Mouse (Mus musculus) heart, postnatal 10 days (tissue): Measurements from ENCODE around the gene Gcsam. TPM values are rescaled to one million over a fixed set of nuclear protein-coding genes. Genes with fewer than 3 reads are reported as not detected.
A peak's percentile ranks its signal among the peaks of the same experiment; 100 is the strongest.

Source experiments
- DNase-seq, 2 experiments: peaks; one replicate each; pipeline ENCODE4 v3.0.0; 2021
- intact Hi-C: fragments of 180-260 bp; cut with DNase I; formaldehyde crosslinking; loops from one replicate; pipeline ENCODE4 v1.15.1; 2025
- total RNA-seq, 2 experiments: library from RNA; stranded (reverse); gene quantifications; 2 replicates each; pipeline ENCODE4 v1.2.3; 2021

The Gcsam gene
- total RNA-seq = under 1 TPM; 0.10 to 0.14 TPM

DNA sequence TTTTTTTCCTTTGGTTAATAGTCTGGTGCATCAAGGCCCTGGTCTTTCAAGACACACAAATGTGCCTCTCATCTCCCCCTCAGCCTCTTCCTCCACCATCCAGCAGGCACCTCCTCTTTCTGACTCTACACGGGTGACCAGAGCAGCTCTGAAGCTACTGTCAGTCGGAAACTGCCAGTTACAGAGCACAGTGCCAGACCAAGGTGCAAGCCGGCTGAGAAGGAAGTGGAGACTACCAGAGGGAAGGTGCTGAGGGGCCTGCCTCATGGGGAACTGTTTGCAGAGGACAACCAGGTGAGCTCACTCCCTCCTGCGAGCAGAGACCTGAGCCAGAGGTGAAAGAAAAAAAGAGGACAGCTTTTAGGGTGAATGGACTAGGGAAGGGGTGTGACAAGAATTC lies at the start of gene Gcsam:
Gcsam (plus strand) TSS at position 114 of the 400 bp plus-strand sequence.
- intact Hi-C loops = no loop called here
- no peak for DNase-seq

DNA sequence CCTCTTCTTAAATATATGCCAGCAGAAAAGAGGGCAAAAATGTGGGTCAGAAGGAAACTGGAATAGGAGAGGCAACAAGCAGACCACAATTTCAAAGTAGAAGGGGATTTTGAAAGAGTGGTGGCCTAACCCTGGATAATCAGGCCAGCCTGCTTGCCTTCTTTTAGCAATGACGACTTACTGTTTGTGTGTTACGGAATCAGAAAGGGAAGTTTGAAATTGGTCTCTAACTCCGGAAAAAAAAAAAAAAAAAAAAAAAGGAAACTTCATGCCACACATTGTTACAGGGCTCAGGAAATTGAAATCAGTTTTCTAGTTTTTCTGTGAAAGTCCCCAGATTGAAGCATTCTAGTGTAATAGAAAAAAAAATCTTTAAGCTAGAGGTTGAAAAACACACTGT lies 48.4 kb upstream of the Gcsam start:
- intact Hi-C loops = no loop called here
- DNase-seq = no peak

DNA sequence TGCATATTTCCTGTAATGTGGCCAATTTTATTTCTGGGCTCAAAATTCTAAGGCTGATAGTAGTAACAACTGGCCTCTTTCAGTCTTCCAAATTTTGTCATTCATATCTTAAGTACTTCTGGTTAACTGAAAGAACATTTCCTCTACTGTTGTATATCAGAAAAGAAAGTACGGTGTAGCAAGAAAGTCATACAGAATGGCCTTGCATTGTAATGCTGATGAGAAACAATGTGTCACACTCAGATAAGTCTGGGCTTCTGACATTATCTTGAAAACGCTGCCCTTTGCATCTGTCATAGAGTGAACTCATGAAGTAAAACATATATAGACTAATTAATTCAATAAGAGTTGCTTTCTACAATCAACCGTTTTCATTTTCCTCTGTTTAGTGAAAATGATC lies 37.9 kb upstream of the Gcsam start:
- DNase-seq = no peak
- intact Hi-C loops = no loop called here

GRCm38 (mm10) chr16:45579883-45580282 lies 30.3 kb upstream of the Gcsam start:
- no peak for DNase-seq
- intact Hi-C loops = loop anchor here (5.0 kb wide), 1 partner anchor 47 kb away; no protein-coding TSS in a partner anchor

- peak; percentile 5 to 18 for DNase-seq
- intact Hi-C loops = loop anchor here (5.0 kb wide), 1 partner anchor 45 kb away; no protein-coding TSS in a partner anchor
Observed at GRCm38 (mm10) chr16:45582512-45582911, 27.7 kb upstream of the Gcsam start.

GRCm38 (mm10) chr16:45593656-45594055 lies 16.5 kb upstream of the Gcsam start:
- no peak for DNase-seq
- intact Hi-C loops = no loop called here

DNA sequence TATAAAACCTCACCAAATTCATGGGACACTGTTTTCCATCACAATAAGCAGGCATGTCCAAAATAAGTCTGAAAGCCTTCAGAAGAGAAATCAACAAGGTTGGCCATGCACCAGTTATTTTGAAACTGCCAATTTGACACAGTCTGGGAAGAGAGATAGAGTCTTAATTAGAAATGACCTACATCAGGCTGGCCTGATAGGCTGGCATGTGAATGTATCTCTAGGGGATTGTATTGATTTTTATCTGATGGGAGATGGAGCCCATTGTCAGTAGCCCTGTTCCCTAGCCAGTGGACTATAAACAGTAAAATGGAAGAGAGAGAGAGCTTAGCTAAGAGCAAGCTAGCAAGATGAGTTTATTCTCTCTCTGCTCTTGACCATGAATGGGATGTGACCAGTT lies 14.7 kb upstream of the Gcsam start:
- intact Hi-C loops = no loop called here
- no peak for DNase-seq

GRCm38 (mm10) chr16:45608481-45608954 lies 1.7 kb upstream of the Gcsam start:
- intact Hi-C loops = loop anchor here (5.0 to 10.0 kb wide), 2 partner anchors 324 to 411 kb away; no protein-coding TSS in a partner anchor
- DNase-seq = peak; percentile 12 to 24

- DNase-seq = peak; percentile 23 to 32
- intact Hi-C loops = loop anchor here (5.0 to 10.0 kb wide), 2 partner anchors 324 to 412 kb away; no protein-coding TSS in a partner anchor
Observed at GRCm38 (mm10) chr16:45609300-45609699, 880 bp upstream of the Gcsam start.

DNA sequence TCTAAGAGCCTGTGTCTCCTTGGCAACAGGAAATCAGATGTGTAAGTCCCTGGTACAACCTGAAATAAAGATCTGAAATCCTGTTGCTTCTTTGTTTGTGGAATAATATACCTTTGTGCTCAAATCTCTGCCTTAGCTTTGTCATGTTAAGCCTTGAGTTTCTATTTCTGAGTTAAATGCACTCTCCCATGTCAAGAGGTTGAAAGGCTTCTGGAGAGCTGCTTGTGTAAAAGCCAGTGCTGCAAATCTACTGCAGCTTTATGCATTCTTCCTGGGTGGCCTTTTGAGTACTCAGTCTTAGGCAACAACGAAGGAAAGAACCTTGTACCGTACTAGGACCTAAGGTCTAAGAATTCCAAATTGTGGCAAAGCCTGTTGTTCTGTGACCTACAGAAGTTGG lies 3.1 kb downstream of the Gcsam start:
- DNase-seq = no peak
- intact Hi-C loops = no loop called here

DNA sequence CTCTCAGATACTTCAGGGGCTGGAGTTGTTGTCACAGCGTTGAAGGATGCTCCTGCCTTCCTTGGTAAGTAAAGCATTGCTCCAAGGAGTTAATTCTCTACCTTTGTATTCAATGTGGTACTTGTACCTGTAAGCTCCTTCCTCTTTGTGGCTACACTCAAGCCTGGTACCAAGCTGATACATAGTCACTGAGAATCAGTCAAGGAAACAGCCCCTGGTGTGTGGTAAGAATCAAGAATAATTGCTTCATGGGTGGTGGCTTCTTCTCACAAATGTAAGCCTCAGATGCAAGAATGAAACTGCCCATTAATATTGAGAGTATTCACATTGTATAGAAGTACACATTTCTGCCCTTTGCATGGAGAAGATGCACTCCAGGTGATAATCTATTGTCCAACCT lies 5.8 kb downstream of the Gcsam start:
- DNase-seq = no peak
- intact Hi-C loops = no loop called here

GRCm38 (mm10) chr16:45619751-45620375 lies 9.7 kb downstream of the Gcsam start:
- intact Hi-C loops = no loop called here

GRCm38 (mm10) chr16:45623230-45623629 lies 13.1 kb downstream of the Gcsam start:
- intact Hi-C loops = no loop called here
- DNase-seq = no peak

More at GRCm38 (mm10) chr16:45619751-45620375, 9.7 kb downstream of the Gcsam start:
- no peak for DNase-seq

GRCm38 (mm10) chr16:45624791-45625190 lies 14.6 kb downstream of the Gcsam start:
- DNase-seq = no peak
- intact Hi-C loops = loop anchor here (5.0 kb wide), 1 partner anchor 42 kb away; no protein-coding TSS in a partner anchor

- no peak for DNase-seq
- intact Hi-C loops = loop anchor here (5.0 kb wide), 1 partner anchor 43 kb away; no protein-coding TSS in a partner anchor
Observed at GRCm38 (mm10) chr16:45625342-45625741, 15.2 kb downstream of the Gcsam start.

DNA sequence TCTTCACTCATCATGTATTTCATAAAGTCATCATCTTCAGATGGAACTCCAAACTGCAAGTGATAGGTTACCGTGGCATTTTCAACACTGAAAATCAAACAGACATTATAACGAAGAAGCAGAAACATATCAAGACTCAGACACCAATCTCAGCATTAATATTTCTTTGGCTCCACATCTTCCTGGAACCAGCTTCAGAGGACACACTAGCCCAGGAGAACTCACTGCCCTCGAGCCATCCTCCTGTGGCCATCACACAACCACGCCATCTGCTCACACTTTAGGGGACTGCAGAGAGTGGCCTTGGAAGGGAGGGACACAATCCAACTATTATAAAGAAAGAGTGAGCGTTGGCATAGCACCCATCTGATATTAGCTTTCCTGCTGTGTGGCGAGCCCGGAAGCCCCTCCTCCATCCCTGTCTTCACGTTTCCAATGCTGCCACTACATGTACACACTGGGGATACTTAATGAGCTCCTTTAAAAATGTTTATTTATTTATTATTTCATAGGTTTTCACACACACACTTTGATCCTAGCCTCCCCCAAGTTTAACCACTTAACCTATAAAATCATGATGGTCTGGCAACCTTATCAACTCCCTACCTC lies 19.4 kb downstream of the Gcsam start:
- DNase-seq = no peak
- intact Hi-C loops = loop anchor here (1.0 to 5.0 kb wide), 4 partner anchors 47 to 432 kb away; no protein-coding TSS in a partner anchor

DNA sequence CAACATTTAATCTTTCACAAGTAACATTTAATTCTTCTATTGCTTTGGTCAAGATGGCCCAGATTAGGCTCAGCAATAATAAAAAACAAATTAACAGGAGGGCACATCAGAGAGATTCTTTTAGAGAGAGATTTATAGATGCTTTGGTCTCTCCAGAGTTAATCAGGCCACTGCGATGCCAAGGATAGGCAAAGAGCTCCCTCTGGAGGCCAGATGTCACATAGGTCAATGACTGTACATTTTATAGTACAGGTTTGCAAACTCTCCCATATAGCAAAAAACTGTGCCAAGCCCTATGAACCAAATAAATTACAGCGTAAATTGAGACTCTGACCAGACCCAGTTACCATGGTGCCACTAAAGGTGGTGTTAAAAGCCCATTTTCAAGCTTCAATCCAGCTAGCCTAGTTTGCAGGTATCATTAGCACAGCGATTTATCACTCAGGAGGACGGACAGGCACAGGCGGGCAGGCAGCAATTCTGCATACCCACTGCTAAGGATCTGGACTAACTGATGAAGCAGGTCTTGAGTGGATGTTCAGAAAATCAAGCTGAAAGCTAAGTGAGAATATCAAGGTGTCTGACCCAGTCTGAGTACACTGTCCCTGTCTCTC lies 20.3 kb downstream of the Gcsam start:
- intact Hi-C loops = loop anchor here (1.0 to 5.0 kb wide), 3 partner anchors 218 to 433 kb away; no protein-coding TSS in a partner anchor
- DNase-seq = peak; percentile 72 to 78

- intact Hi-C loops = loop anchor here (5.0 kb wide), 2 partner anchors 220 to 350 kb away; no protein-coding TSS in a partner anchor
- DNase-seq = no peak
Observed at GRCm38 (mm10) chr16:45632420-45632819, 22.2 kb downstream of the Gcsam start.

DNA sequence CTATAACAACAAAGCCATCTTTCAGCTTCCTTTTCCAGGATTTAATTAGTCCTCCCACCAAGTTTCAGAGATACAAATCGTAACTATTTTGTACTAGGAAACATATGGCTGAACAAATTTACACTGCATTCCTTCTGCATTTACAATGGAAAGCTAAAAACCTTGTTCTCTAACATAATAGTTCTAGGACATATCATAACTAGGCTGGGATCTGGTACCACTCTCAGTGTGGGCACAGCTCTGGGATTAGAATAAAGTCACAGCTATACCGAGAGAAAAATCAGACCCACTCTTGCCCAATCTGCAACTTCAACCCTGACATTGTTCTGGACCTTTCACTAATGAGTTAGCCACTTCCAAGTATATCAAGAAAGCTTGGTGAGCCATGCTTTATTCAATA lies 25.6 kb downstream of the Gcsam start:
- DNase-seq = no peak
- intact Hi-C loops = no loop called here

DNA sequence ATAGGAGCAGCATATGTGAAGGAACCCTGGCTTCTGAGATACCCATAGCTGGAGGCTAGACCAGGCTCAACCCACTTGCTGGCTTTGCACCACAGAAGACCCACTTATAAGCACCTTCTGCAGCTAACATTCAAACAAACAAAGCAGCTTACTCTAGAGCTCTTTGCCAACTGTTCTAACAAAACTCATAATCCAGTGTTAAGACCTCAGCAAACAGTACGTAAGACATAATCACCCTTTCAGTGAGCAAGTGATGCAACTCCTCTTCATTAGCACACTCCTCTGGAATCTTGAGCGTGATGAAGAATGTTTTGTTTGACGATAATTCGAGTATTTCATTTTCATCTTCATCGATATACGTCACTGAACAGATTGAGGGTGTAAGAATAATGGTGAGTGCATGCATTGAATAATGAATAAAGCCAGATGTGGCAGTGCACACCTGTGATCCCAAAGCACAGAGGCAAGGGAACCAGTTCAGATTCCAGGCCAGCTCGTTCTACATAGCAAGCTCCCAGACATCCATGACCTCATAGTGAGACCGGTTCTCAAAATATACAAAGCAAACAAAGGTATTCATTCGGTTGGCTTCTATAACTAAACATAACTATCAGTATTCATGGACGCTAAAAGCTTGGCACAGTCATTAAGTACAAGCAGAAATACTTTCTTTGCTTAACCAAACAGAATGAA lies 30.0 kb downstream of the Gcsam start:
- no peak for DNase-seq
- intact Hi-C loops = no loop called here

DNA sequence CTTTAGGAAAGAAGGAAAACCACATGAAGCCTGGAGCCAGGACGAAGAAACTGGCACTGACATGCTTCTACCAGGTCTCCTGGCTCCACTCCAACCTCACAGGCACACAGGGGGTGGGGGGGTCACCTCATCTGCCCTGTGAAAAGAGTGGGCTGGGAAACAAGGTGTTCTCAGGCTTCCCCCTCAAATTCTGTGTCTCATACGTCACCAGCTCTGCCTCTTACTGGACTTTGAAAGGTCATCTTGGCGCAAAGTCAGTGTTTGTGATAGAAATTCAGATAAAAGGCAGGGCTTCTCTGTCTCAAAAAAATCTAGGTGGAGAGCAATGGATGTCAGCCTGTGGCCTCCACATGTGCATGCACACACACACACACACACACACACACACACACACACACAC lies 31.1 kb downstream of the Gcsam start:
- DNase-seq = no peak
- intact Hi-C loops = no loop called here
